Mouse (Mus musculus) cerebellum, postnatal 4 days (tissue): ENCODE results near the gene Nxf1.
"Not testable (repeated sequence)": the region's sequence is repeated elsewhere in the genome, so short reads cannot be mapped to it uniquely, and the experiment has no call there.

Source experiments
- DNase-seq, 2 experiments: peaks; one replicate each; pipeline ENCODE4 v3.0.0; 2022; ENCODE audit warnings: low spot score in 2 of 2, mixed read lengths in 1 of 2

Nxf1 gene

DNA sequence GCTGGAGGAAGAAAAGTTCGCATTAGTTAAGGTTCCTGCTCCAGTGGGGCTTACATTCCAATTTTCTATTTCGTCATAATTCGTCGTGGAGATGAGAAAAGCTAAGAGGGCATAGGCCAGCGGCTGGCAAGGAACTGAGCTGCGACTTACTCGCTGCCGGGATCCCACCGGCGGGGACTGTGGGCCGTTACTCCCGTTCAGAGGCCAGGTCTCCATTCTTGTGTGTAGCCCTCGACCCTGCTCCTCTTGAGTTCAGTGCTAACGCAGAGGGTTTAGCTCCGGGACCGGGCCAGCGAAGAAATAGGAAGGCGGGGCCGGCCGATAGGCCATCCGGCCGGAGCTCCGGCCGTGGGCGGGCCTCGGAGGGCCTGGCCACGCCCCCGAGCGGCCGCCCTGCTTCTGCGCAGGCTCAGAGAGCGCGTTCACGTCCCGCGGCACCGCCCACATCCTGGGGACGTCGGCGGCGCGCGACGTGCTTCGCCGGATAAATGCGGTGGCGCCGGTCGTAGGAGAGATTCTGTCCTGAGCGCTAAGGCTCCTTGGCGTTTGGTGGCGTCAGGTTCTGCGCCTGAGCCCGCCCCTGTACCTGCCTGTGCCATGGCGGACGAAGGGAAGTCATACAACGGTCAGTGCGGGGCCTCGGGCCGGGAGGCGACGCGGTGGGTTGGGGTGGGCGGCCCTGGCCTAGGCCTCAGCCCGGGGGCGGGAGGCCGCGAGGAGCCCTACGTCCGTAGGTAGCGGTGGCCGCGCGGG, at the start of gene Nxf1:
Nxf1 (plus strand) TSS at position 439 of the 753 bp plus-strand sequence.
- peak; percentile 75 to 93 for DNase-seq

DNA sequence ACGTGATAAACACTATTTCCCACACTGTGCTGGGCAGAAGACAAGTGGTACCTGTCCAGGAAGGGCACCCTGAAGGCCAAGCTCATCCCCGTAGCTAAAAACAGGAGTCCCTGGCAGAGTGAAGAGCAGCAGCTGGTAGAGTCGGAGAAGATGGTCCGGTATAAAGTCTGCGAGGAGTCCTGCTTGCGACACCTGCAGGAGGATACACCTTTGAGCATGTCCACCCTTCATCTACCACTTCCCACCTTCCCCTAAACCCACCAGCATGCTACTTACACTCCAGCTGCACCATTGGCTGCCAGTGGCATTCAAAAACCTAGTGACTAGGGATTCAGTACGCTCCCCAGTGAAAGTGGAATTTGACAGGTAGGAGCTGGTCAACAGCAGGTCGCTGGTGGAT, 47.9 kb upstream of the Nxf1 start:
- DNase-seq, result no peak

DNA sequence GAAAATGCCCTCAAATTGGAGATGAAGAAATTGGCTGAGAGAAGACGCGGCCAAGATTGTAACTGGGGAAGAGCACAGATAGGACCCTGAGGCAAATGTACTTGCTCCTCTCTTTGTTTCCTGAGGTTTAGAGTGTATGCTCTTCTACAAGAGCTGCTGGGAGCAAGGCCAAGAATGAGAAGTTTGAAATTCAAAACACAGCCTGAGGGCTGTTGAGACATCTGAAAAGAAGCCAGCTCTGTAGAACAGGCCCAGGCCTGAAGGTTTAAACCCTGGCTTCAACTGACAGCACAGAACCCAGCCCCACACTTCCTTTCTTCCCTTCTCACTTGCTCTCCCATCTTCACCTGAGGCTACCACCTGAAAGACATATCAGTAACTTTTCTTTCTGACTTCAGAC, 46.8 kb upstream of the Nxf1 start:
- DNase-seq, result no peak

DNA sequence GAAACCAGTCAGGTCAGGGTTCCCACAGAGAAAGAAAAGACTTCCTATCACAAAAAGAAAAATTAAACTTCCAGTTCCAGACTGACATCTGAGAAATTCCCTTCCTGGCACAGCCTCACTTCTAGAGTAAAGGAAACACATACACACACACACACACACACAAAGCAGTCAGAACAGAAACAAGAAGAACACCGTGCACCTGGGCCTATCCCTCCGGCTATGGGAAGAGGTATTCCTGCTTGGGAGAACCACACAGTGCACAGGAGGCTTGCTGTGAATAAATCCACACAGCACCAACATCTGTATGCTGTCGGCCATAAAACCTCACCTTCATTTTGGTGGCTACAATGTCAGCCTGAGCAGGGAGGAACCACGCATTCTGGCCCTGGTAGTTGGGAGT, 45.4 kb upstream of the Nxf1 start:
- DNase-seq, result no peak

GRCm38 (mm10) chr19:8711949-8712869, 44.7 kb upstream of the Nxf1 start:
- DNase-seq, result no peak

GRCm38 (mm10) chr19:8712870-8713305, 44.0 kb upstream of the Nxf1 start:
- peak; percentile 28 to 70 for DNase-seq

GRCm38 (mm10) chr19:8713306-8713996, 43.4 kb upstream of the Nxf1 start:
- DNase-seq, result peak; percentile 88 to 96

- DNase-seq, result no peak
These were observed 42.7 kb upstream of the Nxf1 start for GRCm38 (mm10) chr19:8713997-8714652.

GRCm38 (mm10) chr19:8714653-8715481, 42.0 kb upstream of the Nxf1 start:
- DNase-seq, result no peak

DNA sequence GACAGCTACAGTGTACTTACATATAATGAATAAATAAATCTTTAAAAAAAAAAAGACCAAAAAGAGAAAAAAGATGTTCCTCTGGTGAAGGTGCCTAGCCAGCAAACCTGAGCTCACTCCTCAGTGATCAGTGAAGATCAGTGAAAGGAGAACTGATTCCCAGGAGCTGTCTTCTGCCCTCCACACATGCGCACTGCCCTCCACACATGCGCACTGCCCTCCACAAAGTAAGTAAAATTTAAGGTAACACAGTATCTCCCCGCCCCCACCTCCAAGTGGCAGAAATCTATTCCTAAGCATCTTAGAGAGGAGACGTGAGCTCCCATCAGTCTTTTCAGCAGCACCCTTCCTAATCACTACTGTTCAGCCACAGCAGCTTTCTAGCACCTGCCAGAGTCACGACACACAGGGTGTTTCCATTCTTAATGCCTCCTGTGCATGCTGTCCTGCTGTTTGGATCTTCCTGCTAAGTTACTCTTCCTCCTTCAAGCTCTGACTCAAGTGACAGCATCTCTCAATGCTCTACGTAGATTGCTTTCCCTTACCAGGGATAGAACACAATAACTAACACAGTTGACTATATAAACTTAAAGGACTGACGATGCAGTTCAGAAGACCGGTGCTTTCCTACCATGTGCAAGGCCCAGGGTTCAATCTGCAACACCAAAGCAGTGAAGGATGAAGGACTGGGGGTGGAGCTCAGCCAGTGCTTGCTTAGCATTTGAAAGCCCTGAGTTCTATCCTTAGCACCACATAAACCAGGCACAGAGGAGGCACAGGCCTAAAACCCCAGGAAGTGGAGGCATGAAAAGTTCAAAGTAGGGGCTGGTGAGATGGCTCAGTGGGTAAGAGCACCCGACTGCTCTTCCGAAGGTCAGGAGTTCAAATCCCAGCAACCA, 40.8 kb upstream of the Nxf1 start:
- DNase-seq, result no peak

DNA sequence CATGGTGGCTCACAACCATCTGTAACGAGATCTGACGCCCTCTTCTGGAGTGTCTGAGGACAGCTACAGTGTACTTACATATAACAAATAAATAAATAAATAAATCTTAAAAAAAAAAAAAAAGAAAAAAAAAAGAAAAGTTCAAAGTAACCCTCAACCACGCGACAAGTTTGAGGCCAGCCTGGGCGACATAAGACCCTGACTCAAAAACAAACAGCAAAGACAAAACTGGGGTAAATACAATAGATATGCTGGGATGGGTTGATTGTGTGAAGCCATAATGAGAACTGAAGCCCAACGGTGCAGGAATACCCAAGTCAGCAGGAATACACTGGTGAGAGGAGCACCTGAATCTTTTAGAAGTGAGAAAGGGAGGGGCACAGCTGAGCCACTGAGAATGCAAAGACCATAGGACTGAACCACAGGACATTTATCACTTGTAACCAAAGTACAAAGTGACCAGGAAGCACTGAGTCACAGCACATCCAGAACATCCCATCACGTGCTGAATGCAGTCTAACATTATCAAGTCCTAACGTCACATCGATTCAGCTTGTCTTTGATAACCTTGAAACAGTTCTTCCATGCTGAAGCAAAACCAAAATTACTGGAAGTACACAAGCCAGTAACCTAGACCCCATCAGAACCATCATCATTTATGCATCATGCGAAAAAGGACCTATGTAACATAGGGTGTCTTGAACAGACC, 40.0 kb upstream of the Nxf1 start:
- DNase-seq, result no peak

DNA sequence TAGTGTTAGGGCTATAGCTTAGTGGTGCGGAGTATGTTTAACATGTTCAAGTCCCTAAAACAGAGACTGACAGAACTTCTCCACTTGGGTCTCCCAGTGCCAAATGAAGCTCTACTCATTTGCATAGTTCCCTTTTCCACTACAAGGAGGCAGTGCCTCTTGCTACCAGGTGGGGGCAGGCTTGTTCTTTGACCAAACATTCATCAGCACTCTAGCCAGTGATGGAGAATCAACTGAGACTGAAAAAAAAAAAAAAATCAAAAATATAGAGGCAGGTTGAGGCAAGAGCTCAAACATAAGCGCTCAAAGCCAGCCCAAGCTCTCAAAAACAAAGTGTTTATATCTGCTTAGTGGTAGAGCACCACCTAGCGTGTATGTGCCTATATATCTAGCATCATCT, 38.5 kb upstream of the Nxf1 start:
- peak in 1 of 2 experiments; percentile 37 for DNase-seq

GRCm38 (mm10) chr19:8719037-8719436, 37.8 kb upstream of the Nxf1 start:
- not testable (repeated sequence) for DNase-seq

GRCm38 (mm10) chr19:8721378-8721777, 35.5 kb upstream of the Nxf1 start:
- DNase-seq, result no peak

- DNase-seq, result no peak
These were observed 34.9 kb upstream of the Nxf1 start for GRCm38 (mm10) chr19:8722021-8722420.

- DNase-seq, result no peak
These were observed 34.3 kb upstream of the Nxf1 start for GRCm38 (mm10) chr19:8722559-8722906.

DNA sequence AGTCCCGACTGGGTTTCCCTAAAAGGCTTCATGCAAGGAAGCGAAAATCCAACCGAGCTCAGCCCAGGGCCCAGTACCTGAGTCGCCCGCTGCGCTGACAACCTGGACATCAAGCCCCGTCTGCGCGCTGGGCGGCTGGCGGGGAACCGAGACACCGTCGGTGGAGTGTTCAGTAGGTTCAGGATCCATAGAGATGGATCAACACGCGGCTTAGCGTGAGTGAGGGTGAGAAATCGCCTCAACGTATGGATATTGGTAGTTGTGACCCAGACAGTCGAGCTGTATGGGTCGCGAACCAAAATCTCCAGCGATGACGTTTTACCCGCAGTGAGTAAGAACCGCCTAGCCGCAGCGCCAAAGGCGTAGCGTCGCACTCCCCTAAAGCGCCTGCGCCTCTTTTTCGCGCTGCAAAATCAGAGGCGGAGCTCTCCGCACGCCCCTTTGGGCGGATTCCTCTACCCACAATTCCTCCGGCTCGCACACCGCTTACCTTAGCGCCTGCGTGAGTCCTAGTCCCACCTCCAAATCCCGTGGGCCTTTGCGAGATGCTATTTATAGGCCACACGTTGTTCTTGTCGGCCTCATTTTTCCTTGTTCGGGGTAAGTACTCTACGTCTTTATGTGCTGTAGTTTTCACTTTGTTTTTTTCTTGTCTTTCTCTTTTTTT, 33.8 kb upstream of the Nxf1 start, which contains the start of gene Slc3a2:
Slc3a2 (minus strand) TSS at position 463 of the 667 bp plus-strand sequence.
- peak; percentile 79 to 93 for DNase-seq

- no peak for DNase-seq
These were observed 33.1 kb upstream of the Nxf1 start for GRCm38 (mm10) chr19:8723574-8724346.
